Mouse (Mus musculus) E14TG2a.4 (cell line): Measurements from ENCODE around the gene Cdc42ep1.

Experiments
- CTCF ChIP-seq: conservative IDR thresholded peaks from 2 replicates; pipeline ENCODE4 v1.5.1; 2014; ENCODE audit warnings: low read length
- NANOG ChIP-seq: IDR thresholded peaks from 2 replicates; pipeline ENCODE4 v1.6.1; 2014; ENCODE audit warnings: borderline replicate concordance, low read length, mixed read lengths
- POU5F1 ChIP-seq: IDR thresholded peaks from 2 replicates; pipeline ENCODE4 v1.6.1; 2014; ENCODE audit warnings: low read length, borderline replicate concordance

GRCm38 (mm10) chr15:78859714-78860113 lies 17.3 kb downstream of the Cdc42ep1 start:
- TF ChIP-seq CTCF (no peak), NANOG (no peak), POU5F1 (no peak)
